Mouse (Mus musculus) embryonic facial prominence, embryonic 13.5 days (tissue): Measurements from ENCODE around the gene Slc5a10. TPM values are rescaled to one million over a fixed set of nuclear protein-coding genes. Genes with fewer than 3 reads are reported as not detected.

Experiments used
- ATAC-seq: fragments of 200-750 bp; cut with Nextera tagmentation; 2 replicates; pipeline ENCODE4 v1.8.0; 2017; ENCODE audit warnings: low read depth; ENCODE audit not compliant: insufficient number of reproducible peaks, insufficient read depth, low FRiP score, low TSS enrichment
- H3K27ac ChIP-seq: fragments of 300-500 bp; sonication (generic); 2 replicates; pipeline ENCODE4 v1.5.1; 2015; ENCODE audit warnings: moderate library complexity, mild to moderate bottlenecking, inconsistent platforms
- H3K27me3 ChIP-seq: fragments of 300-500 bp; sonication (generic); 2 replicates; pipeline ENCODE4 v1.6.1; 2015; ENCODE audit warnings: mild to moderate bottlenecking, inconsistent platforms
- H3K36me3 ChIP-seq: fragments of 300-500 bp; sonication (generic); 2 replicates; pipeline ENCODE4 v1.6.1; 2015; ENCODE audit warnings: mild to moderate bottlenecking, inconsistent platforms
- H3K4me1 ChIP-seq: fragments of 300-500 bp; sonication (generic); 2 replicates; pipeline ENCODE4 v1.6.1; 2015; ENCODE audit warnings: inconsistent platforms
- H3K4me2 ChIP-seq: fragments of 300-500 bp; sonication (generic); 2 replicates; pipeline ENCODE4 v1.6.1; 2015; ENCODE audit warnings: moderate library complexity, mild to moderate bottlenecking, inconsistent platforms
- H3K4me3 ChIP-seq: fragments of 300-500 bp; sonication (generic); 2 replicates; pipeline ENCODE4 v1.5.1; 2015; ENCODE audit warnings: mild to moderate bottlenecking, inconsistent platforms
- H3K9ac ChIP-seq: fragments of 300-500 bp; sonication (generic); 2 replicates; pipeline ENCODE4 v1.6.1; 2015; ENCODE audit warnings: mild to moderate bottlenecking, inconsistent platforms
- H3K9me3 ChIP-seq: fragments of 300-500 bp; sonication (generic); 2 replicates; pipeline ENCODE4 v1.6.1; 2016; ENCODE audit warnings: inconsistent platforms
- WGBS: fragments of 180-500 bp; shearing (Covaris S2); methylation state at CpG from one replicate; pipeline ENCODE4 v1.1.7; 2015; ENCODE audit warnings: mixed read lengths; 5-methylcytosine and 5-hydroxymethylcytosine counted together
- polyA plus RNA-seq: library from polyadenylated mRNA; unstranded; fragments of >200 nt; fragmentation: Nextera tagmentation; extraction: Ambion mirVana; gene quantifications from 2 replicates; pipeline ENCODE4 v1.2.1, GENCODE M21; 2015

The Slc5a10 gene
- polyA plus RNA-seq, 1 experiment from 2014 or later: not detected

DNA sequence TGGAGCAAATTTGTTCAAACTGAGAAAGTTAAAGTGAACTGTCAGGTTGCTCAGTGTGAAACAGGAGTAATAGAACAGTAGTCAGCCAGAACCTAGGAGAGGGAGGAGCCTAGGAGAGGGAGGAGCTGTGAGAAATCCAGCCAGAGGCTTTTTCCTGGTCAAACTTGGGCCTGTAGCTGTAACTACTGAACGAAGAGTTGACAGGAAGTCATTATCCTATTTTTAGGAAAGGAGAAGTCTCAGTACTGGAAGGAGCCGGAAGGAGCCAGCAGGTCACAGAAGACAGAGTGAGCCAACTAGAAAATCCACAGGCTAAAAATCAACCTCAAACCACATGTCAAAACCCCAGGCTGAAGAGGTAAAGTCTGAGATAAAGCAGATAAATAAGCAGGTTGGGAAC is 7.4 kb upstream of the Slc5a10 start:
- WGBS: 51% methylated on average over 2 of the region's 2 CpGs
- Histone ChIP-seq H3K4me2 (no peak overlapping the region), H3K27me3 (no peaks in the 10 kb centered on the region), H3K9me3 (no peaks in the 10 kb centered on the region), H3K36me3 (peaks cover 63% of the 10 kb centered on the region), H3K4me3 (no peak overlapping the region), H3K4me1 (no peaks in the 10 kb centered on the region), H3K9ac (no peak overlapping the region), H3K27ac (no peak overlapping the region)
- ATAC-seq: no peak

GRCm38 (mm10) chr11:61722077-61722476 is 1.5 kb upstream of the Slc5a10 start:
- no peak overlapping the region for H3K27ac ChIP-seq
- no peak overlapping the region for H3K4me3 ChIP-seq
- H3K4me1 ChIP-seq: no peaks in the 10 kb centered on the region
- WGBS: 75% methylated on average over 5 of the region's 5 CpGs
- H3K9me3 ChIP-seq: no peaks in the 10 kb centered on the region
- no peak for ATAC-seq
- H3K27me3 ChIP-seq: no peaks in the 10 kb centered on the region
- peaks cover 9% of the 10 kb centered on the region; the same call in 1 of the 2 replicates for H3K36me3 ChIP-seq
- H3K4me2 ChIP-seq: no peak overlapping the region
- H3K9ac ChIP-seq: no peak overlapping the region

DNA sequence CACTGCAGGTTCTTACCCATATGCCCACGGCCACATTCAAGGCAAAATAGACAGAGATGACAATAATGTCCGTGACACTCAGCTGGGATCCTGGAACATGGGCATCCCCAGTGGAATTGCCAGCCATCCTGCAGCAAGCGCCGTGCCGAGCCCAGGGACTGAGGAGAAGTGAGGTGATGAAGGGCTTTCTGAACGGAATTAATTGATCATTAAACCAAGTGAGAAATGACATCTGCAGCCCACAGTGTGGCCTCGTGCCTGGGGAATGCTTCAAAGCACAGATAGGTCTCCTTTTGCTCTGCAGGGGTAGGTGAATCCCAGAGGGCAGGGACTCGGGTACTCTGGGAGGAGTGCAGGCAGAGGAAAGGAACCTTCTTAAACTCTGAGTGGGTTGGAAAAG is 800 bp downstream of the Slc5a10 start:
- no peak overlapping the region for H3K4me2 ChIP-seq
- H3K4me1 ChIP-seq: no peaks in the 10 kb centered on the region; the same call in 1 of the 2 replicates
- WGBS: 79% methylated on average over 8 of the region's 8 CpGs
- no peak overlapping the region for H3K27ac ChIP-seq
- H3K9me3 ChIP-seq: no peaks in the 10 kb centered on the region
- H3K4me3 ChIP-seq: no peak overlapping the region
- no peak overlapping the region for H3K9ac ChIP-seq
- no peaks in the 10 kb centered on the region for H3K36me3 ChIP-seq
- no peak for ATAC-seq
- no peaks in the 10 kb centered on the region for H3K27me3 ChIP-seq

- Histone ChIP-seq H3K9me3 (no peaks in the 10 kb centered on the region), H3K9ac (no peak overlapping the region), H3K27me3 (no peaks in the 10 kb centered on the region), H3K4me2 (no peak overlapping the region), H3K4me3 (no peak overlapping the region), H3K27ac (no peak overlapping the region), H3K36me3 (no peaks in the 10 kb centered on the region), H3K4me1 (no peaks in the 10 kb centered on the region; the same call in 1 of the 2 replicates)
- 58% methylated on average over 3 of the region's 3 CpGs for WGBS
- ATAC-seq: no peak
Observed at GRCm38 (mm10) chr11:61719387-61719786, 1.2 kb downstream of the Slc5a10 start.

- ATAC-seq: no peak
- Histone ChIP-seq H3K4me2 (no peak overlapping the region), H3K27me3 (no peaks in the 10 kb centered on the region), H3K9me3 (no peaks in the 10 kb centered on the region), H3K4me3 (no peak overlapping the region), H3K27ac (no peak overlapping the region), H3K36me3 (no peaks in the 10 kb centered on the region), H3K4me1 (no peaks in the 10 kb centered on the region; the same call in 1 of the 2 replicates), H3K9ac (no peak overlapping the region)
- WGBS: 61% methylated on average over 5 of the region's 5 CpGs
Observed at GRCm38 (mm10) chr11:61717990-61718389, 2.6 kb downstream of the Slc5a10 start.

DNA sequence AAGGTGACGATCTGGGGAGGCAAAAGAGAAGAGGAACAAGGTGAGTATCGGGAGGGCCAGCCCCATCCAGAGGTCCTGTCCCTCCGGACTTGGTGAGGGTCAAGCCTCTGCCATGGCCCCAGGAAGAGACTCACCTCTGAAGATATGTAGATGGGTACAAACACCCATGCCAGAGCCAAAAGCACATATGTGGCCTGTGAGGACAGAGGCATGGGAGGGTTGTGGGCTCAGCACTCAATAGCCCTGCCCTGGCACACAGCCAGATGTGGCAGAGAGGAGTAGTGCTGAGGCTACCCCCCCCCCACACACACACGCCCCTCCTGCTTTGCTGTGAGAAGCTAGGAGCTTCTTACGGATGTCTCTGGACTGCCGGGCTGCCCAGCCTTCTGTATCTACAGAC is 5.5 kb downstream of the Slc5a10 start:
- Histone ChIP-seq H3K27ac (no peak overlapping the region), H3K9me3 (no peaks in the 10 kb centered on the region), H3K9ac (peak overlapping the region; percentile 40; the same call in 1 of the 2 replicates), H3K36me3 (no peaks in the 10 kb centered on the region), H3K4me1 (no peaks in the 10 kb centered on the region; the same call in 1 of the 2 replicates), H3K4me3 (no peak overlapping the region), H3K4me2 (no peak overlapping the region), H3K27me3 (no peaks in the 10 kb centered on the region)
- 69% methylated on average over 6 of the region's 6 CpGs for WGBS
- no peak for ATAC-seq

DNA sequence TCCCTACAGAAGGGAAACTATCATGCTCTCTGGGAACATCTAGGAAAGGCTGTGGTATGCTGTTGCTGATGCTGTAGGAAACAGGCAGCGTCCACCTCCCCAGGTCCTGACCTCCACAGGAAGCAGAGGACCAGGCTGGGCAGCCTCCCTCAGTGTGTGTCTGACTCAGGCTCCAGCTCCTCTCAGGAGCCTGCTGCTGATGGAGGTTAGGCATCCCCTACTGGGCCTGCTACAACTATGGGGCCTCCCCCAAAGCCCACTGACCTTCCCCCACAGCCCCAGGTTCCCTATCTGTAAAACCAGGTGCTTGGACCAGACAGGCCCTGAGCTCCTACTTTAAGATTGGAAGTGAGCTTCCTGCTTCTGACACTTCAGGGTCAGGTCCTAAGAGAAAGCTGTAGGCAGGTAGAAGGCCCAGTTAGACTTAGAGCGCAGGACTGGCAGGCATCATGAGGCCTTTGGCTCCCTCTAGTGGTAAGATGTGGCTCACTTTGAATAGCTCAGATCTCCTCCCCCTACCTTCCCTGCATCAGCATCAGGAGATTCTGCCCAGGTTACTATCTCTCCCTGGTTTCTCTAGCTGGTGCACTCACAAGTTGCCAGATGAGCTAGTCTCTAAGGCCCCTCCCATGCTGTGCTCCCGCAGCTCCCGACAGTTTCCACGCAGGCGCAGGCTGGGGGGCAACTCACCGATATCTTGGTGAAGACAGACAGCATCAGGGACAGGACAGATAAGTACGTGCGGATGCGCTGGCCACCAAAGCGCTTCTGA is 6.1 kb downstream of the Slc5a10 start:
- no peak overlapping the region for H3K4me3 ChIP-seq
- H3K9ac ChIP-seq: peak overlapping the region; percentile 40; the same call in 1 of the 2 replicates
- ATAC-seq: 0 out of 2 replicates have a peak, but pooled peaks have one; percentile 43
- H3K36me3 ChIP-seq: no peaks in the 10 kb centered on the region
- no peaks in the 10 kb centered on the region for H3K9me3 ChIP-seq
- H3K4me1 ChIP-seq: no peaks in the 10 kb centered on the region; the same call in 1 of the 2 replicates
- no peak overlapping the region for H3K27ac ChIP-seq
- H3K27me3 ChIP-seq: no peaks in the 10 kb centered on the region
- 48% methylated on average over 11 of the region's 11 CpGs for WGBS
- H3K4me2 ChIP-seq: no peak overlapping the region

DNA sequence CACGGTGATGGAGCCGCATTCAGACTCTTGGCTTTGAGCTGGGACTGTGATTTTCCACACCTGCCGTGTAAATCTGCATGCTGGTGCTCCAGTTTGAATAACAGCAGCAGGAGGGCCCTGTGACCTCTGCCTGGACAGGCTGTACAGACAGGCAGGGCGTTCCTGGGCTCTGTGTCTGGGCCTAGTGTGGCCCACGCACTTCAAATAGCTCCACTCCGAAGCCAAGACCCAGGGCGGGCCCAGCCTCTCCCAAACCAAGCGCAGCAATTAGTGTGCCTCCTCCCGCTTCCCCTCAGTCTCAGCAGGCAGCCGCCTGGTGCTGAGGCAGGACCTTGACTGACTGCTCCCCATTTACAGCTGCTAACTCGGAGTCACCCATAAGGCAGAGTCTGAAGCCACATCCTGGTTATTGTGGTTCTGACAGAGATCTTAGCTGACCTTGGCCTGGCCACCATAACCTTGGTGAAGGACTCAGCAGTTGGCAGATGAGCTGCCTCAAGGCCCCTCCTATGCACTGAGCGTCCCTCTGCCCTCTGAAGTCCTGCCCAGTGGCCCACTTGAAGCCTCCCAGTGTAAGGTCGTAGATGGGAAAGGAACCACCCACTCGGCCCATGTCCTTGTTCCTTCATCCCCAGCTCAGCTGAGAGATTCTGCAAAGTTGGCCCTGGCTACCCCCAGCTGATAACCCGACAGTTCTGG is 7.3 kb downstream of the Slc5a10 start:
- Histone ChIP-seq H3K9me3 (no peaks in the 10 kb centered on the region), H3K36me3 (no peaks in the 10 kb centered on the region), H3K4me1 (no peaks in the 10 kb centered on the region; the same call in 1 of the 2 replicates), H3K4me2 (no peak overlapping the region), H3K27me3 (no peaks in the 10 kb centered on the region), H3K9ac (0 out of 2 replicates have a peak overlapping the region, but pooled peaks have one; percentile 11), H3K27ac (no peak overlapping the region), H3K4me3 (no peak overlapping the region)
- WGBS: 59% methylated on average over 15 of the region's 15 CpGs
- ATAC-seq: no peak

DNA sequence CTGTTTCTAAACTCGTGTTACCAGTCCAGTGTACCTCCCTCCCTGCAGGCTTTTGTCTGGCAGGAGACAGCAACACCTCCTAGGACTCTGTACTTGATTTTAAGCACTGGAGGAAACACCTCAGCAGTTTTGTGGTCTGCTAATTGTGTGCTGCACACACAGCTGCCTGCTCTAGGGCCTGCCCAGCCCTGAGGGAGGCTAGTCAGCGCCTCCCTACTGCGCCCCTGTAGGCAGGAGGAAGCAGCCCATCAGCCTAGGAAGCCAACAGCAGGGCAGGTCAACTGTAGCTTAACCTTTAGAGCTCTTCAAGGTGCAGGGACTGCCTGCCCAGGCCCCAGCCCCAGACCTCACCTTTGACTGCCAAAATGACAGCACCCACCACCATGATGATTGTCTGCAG is 11.7 kb downstream of the Slc5a10 start:
- H3K27ac ChIP-seq: no peak overlapping the region

GRCm38 (mm10) chr11:61706232-61706631 is 14.4 kb downstream of the Slc5a10 start:
- Histone ChIP-seq H3K4me1 (0 out of 2 replicates have a peak, but pooled peaks cover 4% of the 10 kb centered on the region), H3K27me3 (no peaks in the 10 kb centered on the region), H3K36me3 (no peaks in the 10 kb centered on the region), H3K27ac (no peak overlapping the region), H3K9ac (no peak overlapping the region), H3K4me3 (no peak overlapping the region), H3K9me3 (no peaks in the 10 kb centered on the region), H3K4me2 (no peak overlapping the region)
- WGBS: 62% methylated on average over 4 of the region's 4 CpGs
- no peak for ATAC-seq

More for the DNA sequence above, 11.7 kb downstream of the Slc5a10 start:
- 39% methylated on average over 3 of the region's 3 CpGs for WGBS
- ATAC-seq: no peak
- no peak overlapping the region for H3K4me2 ChIP-seq
- 0 out of 2 replicates have a peak overlapping the region, but pooled peaks have one; percentile 4 for H3K9ac ChIP-seq
- H3K4me1 ChIP-seq: no peaks in the 10 kb centered on the region
- H3K36me3 ChIP-seq: no peaks in the 10 kb centered on the region
- H3K27me3 ChIP-seq: no peaks in the 10 kb centered on the region
- no peak overlapping the region for H3K4me3 ChIP-seq
- H3K9me3 ChIP-seq: no peaks in the 10 kb centered on the region

GRCm38 (mm10) chr11:61705581-61705980 is 15.0 kb downstream of the Slc5a10 start:
- H3K9me3 ChIP-seq: no peaks in the 10 kb centered on the region

More at GRCm38 (mm10) chr11:61705581-61705980, 15.0 kb downstream of the Slc5a10 start:
- Histone ChIP-seq H3K4me3 (no peak overlapping the region), H3K36me3 (no peaks in the 10 kb centered on the region), H3K27me3 (no peaks in the 10 kb centered on the region), H3K4me2 (no peak overlapping the region), H3K9ac (no peak overlapping the region), H3K4me1 (0 out of 2 replicates have a peak, but pooled peaks cover 4% of the 10 kb centered on the region), H3K27ac (no peak overlapping the region)
- no peak for ATAC-seq
- WGBS: 80% methylated on average over 2 of the region's 2 CpGs
